Mouse (Mus musculus): Measurements from ENCODE around the gene AU021092.

GRCm38 (mm10) chr16:5255779-5256496 is 33.8 kb upstream of the AU021092 start, which contains the start of gene Eef2kmt:
- TF ChIP-seq CTCF (conservative IDR thresholded peaks at IDR 0.05; ENCODE audit: insufficient read depth, insufficient read length, low read depth, low read length) = peak; percentile 56
- TF ChIP-seq POLR2A (IDR thresholded peaks at IDR 0.05; ENCODE audit: low read depth, low read length) = no peak

Measured in kidney, adult 2 months (tissue).